Comparison of ENCODE assay signal across 8 mouse cellular contexts in the genomic region with DNA sequence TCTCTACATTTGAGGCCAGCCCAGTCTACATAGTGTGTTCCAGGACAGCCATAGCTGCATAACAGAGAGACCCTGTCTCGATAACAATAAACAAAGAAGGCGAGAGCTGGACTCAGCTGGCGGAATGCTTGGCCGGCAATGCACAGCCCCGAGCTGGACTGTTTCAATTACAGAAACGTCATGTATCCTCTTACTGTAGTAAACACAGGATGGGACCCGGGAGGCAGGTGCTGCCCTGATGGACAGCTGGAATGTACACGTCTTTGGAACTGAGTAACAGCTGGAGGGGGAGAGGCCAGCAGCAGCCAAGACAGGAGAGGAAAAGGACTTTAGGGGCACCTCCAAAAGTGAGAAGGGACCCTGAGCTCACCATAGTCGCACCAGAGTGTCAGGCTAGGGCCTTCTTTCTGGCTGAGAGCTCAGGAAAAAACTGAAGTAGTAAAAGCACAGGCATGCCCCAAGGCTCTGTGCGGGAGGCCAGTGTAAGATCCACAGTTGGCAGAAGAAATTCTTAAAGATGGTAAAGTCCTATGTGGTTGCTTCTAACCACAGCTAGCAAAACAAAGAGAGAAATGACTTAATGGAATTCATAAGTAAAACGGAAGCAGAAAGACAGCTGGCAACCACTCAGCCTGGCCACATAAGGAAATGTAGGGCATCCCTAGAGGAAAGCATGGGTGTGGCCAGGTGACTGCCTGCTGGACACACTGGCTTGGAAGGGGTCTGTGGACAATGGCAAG.
DNase-seq lines count a peak whose midpoint lies in the region; ATAC-seq and TF ChIP-seq lines count a peak whose summit lies in the region.

No protein-coding gene starts in this region.

- H3K4me1 ChIP-seq in heart, embryonic 16.5 days (ENCODE audit: control insufficient read depth, insufficient read depth, low read length): peaks cover 20% of the 10 kb centered on the region
- H3K4me1 ChIP-seq in heart, embryonic 12.5 days (replicated peaks): peaks cover 43% of the 10 kb centered on the region
- peaks cover 53% of the 10 kb centered on the region for H3K4me1 ChIP-seq in embryonic facial prominence, embryonic 10.5 days
- H3K4me1 ChIP-seq in limb, embryonic 14.5 days (ENCODE audit: control insufficient read depth, insufficient read depth, low read length): peaks cover 15% of the 10 kb centered on the region; the same call in 1 of the 2 replicates

- H3K27ac ChIP-seq in heart, embryonic 16.5 days (ENCODE audit: low read length): peak overlapping the region; percentile 74
- H3K27ac ChIP-seq in heart, embryonic 12.5 days (ENCODE audit: poor library complexity, severe bottlenecking): no peak overlapping the region
- H3K27ac ChIP-seq in embryonic facial prominence, embryonic 10.5 days (replicated peaks): peak overlapping the region; percentile 27; the same call in 1 of the 2 replicates
- peak overlapping the region; percentile 57 for H3K27ac ChIP-seq in limb, embryonic 14.5 days (replicated peaks; ENCODE audit: low read depth, low read length)

- peak; percentile 94 for DNase-seq in 416B (ENCODE audit: low read depth)
- no peak for DNase-seq in embryonic facial prominence, embryonic 10.5 days (ENCODE audit: low spot score)
- peak; percentile 62 for DNase-seq in limb, embryonic 14.5 days (ENCODE audit: low spot score)
- no peak for DNase-seq in urinary bladder, postnatal 25 days (ENCODE audit: low spot score)
- no peak for DNase-seq in c-Kit-positive CD71-positive TER-119-positive erythroid progenitor cells, embryonic 14.5 days (ENCODE audit: low spot score)
- no peak for DNase-seq in gastrocnemius, postnatal 14 days

- no peak for ATAC-seq in heart, embryonic 16.5 days (replicated peaks; ENCODE audit: extremely low read depth, insufficient read depth, low FRiP score)
- ATAC-seq in heart, embryonic 12.5 days (ENCODE audit: insufficient number of reproducible peaks, low FRiP score): no peak
- ATAC-seq in limb, embryonic 14.5 days (ENCODE audit: low FRiP score, low read depth): peak; percentile 73

- H3K27me3 ChIP-seq in heart, embryonic 16.5 days (ENCODE audit: control insufficient read depth, insufficient read depth, low read length): no peaks in the 10 kb centered on the region
- H3K27me3 ChIP-seq in heart, embryonic 12.5 days (replicated peaks): no peaks in the 10 kb centered on the region
- no peaks in the 10 kb centered on the region for H3K27me3 ChIP-seq in embryonic facial prominence, embryonic 10.5 days (replicated peaks; ENCODE audit: low read depth, poor library complexity, severe bottlenecking)
- H3K27me3 ChIP-seq in limb, embryonic 14.5 days (ENCODE audit: control insufficient read depth, insufficient read depth, low read length): no peaks in the 10 kb centered on the region

- no peak overlapping the region for H3K4me3 ChIP-seq in heart, embryonic 16.5 days (ENCODE audit: low read length)
- H3K4me3 ChIP-seq in heart, embryonic 12.5 days: no peak overlapping the region
- no peak overlapping the region for H3K4me3 ChIP-seq in embryonic facial prominence, embryonic 10.5 days
- no peak overlapping the region for H3K4me3 ChIP-seq in limb, embryonic 14.5 days (replicated peaks; ENCODE audit: low read length)

- no peaks in the 10 kb centered on the region for H3K36me3 ChIP-seq in heart, embryonic 16.5 days (ENCODE audit: control insufficient read depth, insufficient read depth)
- H3K36me3 ChIP-seq in heart, embryonic 12.5 days: no peaks in the 10 kb centered on the region
- peaks cover 33% of the 10 kb centered on the region for H3K36me3 ChIP-seq in embryonic facial prominence, embryonic 10.5 days (replicated peaks)
- H3K36me3 ChIP-seq in limb, embryonic 14.5 days (ENCODE audit: control insufficient read depth, insufficient read depth, low read length): peaks cover 8% of the 10 kb centered on the region; the same call in 1 of the 2 replicates

- H3K9ac ChIP-seq in heart, embryonic 16.5 days (ENCODE audit: low read length): no peak overlapping the region
- no peak overlapping the region for H3K9ac ChIP-seq in heart, embryonic 12.5 days
- no peak overlapping the region for H3K9ac ChIP-seq in limb, embryonic 14.5 days (ENCODE audit: low read depth, low read length, severe bottlenecking)

- WGBS in heart, embryonic 16.5 days: 57% methylated on average over 11 of the region's 11 CpGs
- WGBS in heart, embryonic 12.5 days: 66% methylated on average over 11 of the region's 11 CpGs
- 63% methylated on average over 11 of the region's 11 CpGs for WGBS in embryonic facial prominence, embryonic 10.5 days
- WGBS in limb, embryonic 14.5 days: 41% methylated on average over 11 of the region's 11 CpGs

- no peak for TF ChIP-seq POLR2A in limb, embryonic 14.5 days (IDR thresholded peaks at IDR 0.05; ENCODE audit: borderline replicate concordance, extremely low read depth, insufficient read depth, insufficient read length)

- intact Hi-C loops in gastrocnemius, postnatal 14 days (cut with DNase I; ENCODE audit: low total_unique reads): no loop called here

- no peak overlapping the region for H3K4me2 ChIP-seq in heart, embryonic 16.5 days (ENCODE audit: low read depth, low read length)
- no peak overlapping the region for H3K4me2 ChIP-seq in heart, embryonic 12.5 days
- H3K4me2 ChIP-seq in limb, embryonic 14.5 days (replicated peaks; ENCODE audit: low read depth, low read length, severe bottlenecking): no peak overlapping the region

- H3K9me3 ChIP-seq in heart, embryonic 16.5 days (replicated peaks; ENCODE audit: control insufficient read depth, low read length): no peaks in the 10 kb centered on the region
- no peaks in the 10 kb centered on the region for H3K9me3 ChIP-seq in heart, embryonic 12.5 days (replicated peaks)
- H3K9me3 ChIP-seq in embryonic facial prominence, embryonic 10.5 days: no peaks in the 10 kb centered on the region
- 0 out of 2 replicates have a peak, but pooled peaks cover 3% of the 10 kb centered on the region for H3K9me3 ChIP-seq in limb, embryonic 14.5 days (ENCODE audit: control insufficient read depth, low read length)

Comparison
In these comparisons a context has a peak if more than half of its experiments do, and no peak if none do; other contexts are left out.
1. DNase-seq: peak in 416B (single experiment) and limb, embryonic 14.5 days (single experiment); none in embryonic facial prominence, embryonic 10.5 days (single experiment), urinary bladder, postnatal 25 days (single experiment), c-Kit-positive CD71-positive TER-119-positive erythroid progenitor cells, embryonic 14.5 days (single experiment) and gastrocnemius, postnatal 14 days (single experiment).